Comparison of ENCODE assay signal across 8 mouse cellular contexts in genomic region chrX:12760501-12760900, GRCm38 (mm10). TPM values are rescaled to one million over a fixed set of nuclear protein-coding genes. Genes with fewer than 3 reads are reported as not detected.
DNase-seq lines count a peak whose midpoint lies in the region; ATAC-seq and TF ChIP-seq lines count a peak whose summit lies in the region.

No protein-coding gene starts in this region.

- peak overlapping the region; percentile 71 for H3K4me2 ChIP-seq in heart, embryonic 14.5 days (ENCODE audit: low read length)
- peak overlapping the region; percentile 53 for H3K4me2 ChIP-seq in forebrain, embryonic 12.5 days
- H3K4me2 ChIP-seq in liver, embryonic 14.5 days (ENCODE audit: low read depth), result peak overlapping the region; percentile 82

- peak overlapping the region; percentile 89 for H3K9ac ChIP-seq in heart, embryonic 14.5 days (ENCODE audit: low read length)
- H3K9ac ChIP-seq in forebrain, embryonic 12.5 days, result peak overlapping the region; percentile 77
- peak overlapping the region; percentile 86 for H3K9ac ChIP-seq in liver, embryonic 14.5 days (replicated peaks)

- H3K36me3 ChIP-seq in heart, embryonic 14.5 days (ENCODE audit: control insufficient read depth, insufficient read depth, low read length), result no peaks in the 10 kb centered on the region
- no peaks in the 10 kb centered on the region for H3K36me3 ChIP-seq in E14TG2a.4 (ENCODE audit: insufficient read depth, low read length)
- H3K36me3 ChIP-seq in forebrain, embryonic 12.5 days (replicated peaks), result no peaks in the 10 kb centered on the region
- H3K36me3 ChIP-seq in liver, embryonic 14.5 days (replicated peaks; ENCODE audit: control insufficient read depth, insufficient read depth, low read depth), result no peaks in the 10 kb centered on the region

- H3K4me3 ChIP-seq in heart, embryonic 14.5 days (ENCODE audit: control insufficient read depth in 1 of 2, insufficient read depth in 1 of 2, low read depth in 1 of 2, low read length in 2 of 2), result peak overlapping the region; percentile 32 to 69; a peak in 3 of 4 replicates
- peak overlapping the region; percentile 82 for H3K4me3 ChIP-seq in E14TG2a.4 (replicated peaks; ENCODE audit: low read length)
- peak overlapping the region; percentile 67 for H3K4me3 ChIP-seq in forebrain, embryonic 12.5 days (replicated peaks)
- H3K4me3 ChIP-seq in liver, embryonic 14.5 days (ENCODE audit: insufficient read depth in 1 of 2, low read depth in 2 of 2, low read length in 2 of 2), result peak overlapping the region; percentile 71 to 99

- H3K9me3 ChIP-seq in heart, embryonic 14.5 days (ENCODE audit: control insufficient read depth, low read length), result no peaks in the 10 kb centered on the region
- H3K9me3 ChIP-seq in E14TG2a.4 (ENCODE audit: low read length), result no peaks in the 10 kb centered on the region
- H3K9me3 ChIP-seq in forebrain, embryonic 12.5 days, result no peaks in the 10 kb centered on the region
- no peaks in the 10 kb centered on the region for H3K9me3 ChIP-seq in liver, embryonic 14.5 days (ENCODE audit: control insufficient read depth, low read length)

- intact Hi-C loops in heart, postnatal 14 days (cut with DNase I), result loop anchor here (5.0 kb wide), 1 partner anchor 88 kb away; the partner anchor contains the start of gene 1810030O07Rik

- H3K4me1 ChIP-seq in heart, embryonic 14.5 days (ENCODE audit: control insufficient read depth in 2 of 2, insufficient read depth in 2 of 2, low read length in 2 of 2), result peaks cover 0 to 12% of the 10 kb centered on the region in 2 experiments; a peak in 1 of 4 replicates
- H3K4me1 ChIP-seq in E14TG2a.4 (replicated peaks; ENCODE audit: low read depth, low read length), result peaks cover 51% of the 10 kb centered on the region
- H3K4me1 ChIP-seq in forebrain, embryonic 12.5 days, result peaks cover 11% of the 10 kb centered on the region
- peaks cover 7% of the 10 kb centered on the region in 2 experiments for H3K4me1 ChIP-seq in liver, embryonic 14.5 days (replicated peaks; ENCODE audit: control insufficient read depth in 2 of 2, insufficient read depth in 2 of 2, low read length in 1 of 2)

- ATAC-seq in heart, embryonic 14.5 days (ENCODE audit: insufficient number of reproducible peaks, insufficient read depth, low FRiP score, low read depth), result no peak
- ATAC-seq in forebrain, embryonic 12.5 days (ENCODE audit: low FRiP score), result no peak
- ATAC-seq in liver, embryonic 14.5 days (ENCODE audit: insufficient read depth), result no peak

- peaks cover 11% of the 10 kb centered on the region; the same call in 1 of the 2 replicates for H3K27me3 ChIP-seq in heart, embryonic 14.5 days (ENCODE audit: control insufficient read depth, insufficient read depth, low read length)
- no peaks in the 10 kb centered on the region for H3K27me3 ChIP-seq in E14TG2a.4 (ENCODE audit: insufficient read depth, low read length)
- peaks cover 10% of the 10 kb centered on the region; the same call in 1 of the 2 replicates for H3K27me3 ChIP-seq in forebrain, embryonic 12.5 days
- no peaks in the 10 kb centered on the region for H3K27me3 ChIP-seq in liver, embryonic 14.5 days (ENCODE audit: control insufficient read depth, insufficient read depth, low read length)

- 20% methylated on average over 8 of the region's 8 CpGs for WGBS in heart, embryonic 14.5 days
- WGBS in forebrain, embryonic 12.5 days, result 17% methylated on average over 8 of the region's 8 CpGs
- WGBS in liver, embryonic 14.5 days (ENCODE audit: insufficient replicate concordance), result 13% methylated on average over 8 of the region's 8 CpGs

- TF ChIP-seq CTCF in E14TG2a.4 (conservative IDR thresholded peaks at IDR 0.05; ENCODE audit: low read length), result no peak
- no peak for TF ChIP-seq CTCF in liver, embryonic 14.5 days (IDR thresholded peaks at IDR 0.05; ENCODE audit: low read depth)

- peak overlapping the region; percentile 68 to 96 for H3K27ac ChIP-seq in heart, embryonic 14.5 days (replicated peaks in 1 of 2; ENCODE audit: control insufficient read depth in 1 of 2, insufficient read depth in 1 of 2, low read depth in 2 of 2, low read length in 2 of 2)
- no peak overlapping the region for H3K27ac ChIP-seq in forebrain, embryonic 12.5 days
- no peak overlapping the region for H3K27ac ChIP-seq in liver, embryonic 14.5 days

- no peak for TF ChIP-seq EP300 in liver, embryonic 14.5 days (IDR thresholded peaks at IDR 0.05; ENCODE audit: low read depth)

- no peak for DNase-seq in heart, postnatal 14 days
- no peak for DNase-seq in liver, embryonic 14.5 days (ENCODE audit: low read depth in 3 of 3, low spot score in 3 of 3)
- DNase-seq in layer of hippocampus, adult 9-11 months, result no peak
- no peak for DNase-seq in natural killer cell, adult 2 months (ENCODE audit: low spot score in 2 of 2)
- DNase-seq in urinary bladder, postnatal 10 days (ENCODE audit: low spot score), result no peak

RNA-seq across cellular contexts. Expression of gene Med14, which starts 1.4 kb away (rescaled TPM):
- 28.0 and 30.3 TPM in 2 replicates for polyA plus RNA-seq in heart, embryonic 14.5 days (2014; fragmentation: Nextera tagmentation; extraction: Ambion mirVana)
- 10 to 100 TPM; 28.2 to 32.0 TPM for total RNA-seq in heart, postnatal 14 days (2021)
- polyA plus RNA-seq in forebrain, embryonic 12.5 days (2016; fragmentation: Nextera tagmentation; extraction: Ambion mirVana), result 21.8 and 24.9 TPM in 2 replicates
- polyA plus RNA-seq in liver, embryonic 14.5 days (2012; rRNA removed), result 7.6 and 7.7 TPM in 2 replicates
- polyA plus RNA-seq in liver, embryonic 14.5 days (2014; fragmentation: Nextera tagmentation; extraction: Ambion mirVana), result 7.5 and 8.3 TPM in 2 replicates

Comparison
In these comparisons a context has a peak if more than half of its experiments do, and no peak if none do; other contexts are left out.
1. H3K27ac ChIP-seq: peak in heart, embryonic 14.5 days (2 of 2); none in forebrain, embryonic 12.5 days (single experiment) and liver, embryonic 14.5 days (single experiment).
2. Peak in every context shown above with its lines, with median percentiles within 50 percentile points of each other: H3K4me2 ChIP-seq, H3K4me3 ChIP-seq and H3K9ac ChIP-seq.